Mouse (Mus musculus) liver, postnatal 0 days (tissue): ENCODE data around the gene Sirt1.

Experiments used
- CTCF ChIP-seq: sonication (generic); IDR thresholded peaks from 2 replicates; pipeline ENCODE4 v1.5.1; 2016; ENCODE audit warnings: antibody characterized with exemption, low read depth
- EP300 ChIP-seq: IDR thresholded peaks from 2 replicates; pipeline ENCODE4 v1.6.1; 2016; ENCODE audit warnings: antibody characterized with exemption, low read depth, mild to moderate bottlenecking

DNA sequence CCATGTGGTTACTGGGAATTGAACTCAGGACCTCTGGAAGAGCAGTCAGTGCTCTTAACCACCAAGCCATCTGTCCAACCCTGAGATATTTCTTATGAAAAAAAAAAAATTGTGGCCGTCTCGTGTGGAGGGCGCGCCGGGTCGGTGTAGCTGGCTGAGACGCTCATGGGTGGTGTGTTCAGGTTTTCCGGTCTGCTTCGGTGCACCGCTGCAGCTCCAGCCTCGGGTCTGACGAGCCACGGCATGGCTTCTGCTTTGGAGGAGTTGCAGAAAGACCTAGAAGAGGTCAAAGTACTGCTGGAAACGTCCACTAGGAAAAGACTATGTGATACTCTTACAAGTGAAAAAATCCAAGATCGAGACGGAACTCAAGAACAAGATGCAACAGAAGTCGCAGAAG is 31.3 kb upstream of the Sirt1 start:
- TF ChIP-seq CTCF (no peak), EP300 (no peak)
